10 mouse cellular contexts compared by ENCODE assay signal in the genomic region with DNA sequence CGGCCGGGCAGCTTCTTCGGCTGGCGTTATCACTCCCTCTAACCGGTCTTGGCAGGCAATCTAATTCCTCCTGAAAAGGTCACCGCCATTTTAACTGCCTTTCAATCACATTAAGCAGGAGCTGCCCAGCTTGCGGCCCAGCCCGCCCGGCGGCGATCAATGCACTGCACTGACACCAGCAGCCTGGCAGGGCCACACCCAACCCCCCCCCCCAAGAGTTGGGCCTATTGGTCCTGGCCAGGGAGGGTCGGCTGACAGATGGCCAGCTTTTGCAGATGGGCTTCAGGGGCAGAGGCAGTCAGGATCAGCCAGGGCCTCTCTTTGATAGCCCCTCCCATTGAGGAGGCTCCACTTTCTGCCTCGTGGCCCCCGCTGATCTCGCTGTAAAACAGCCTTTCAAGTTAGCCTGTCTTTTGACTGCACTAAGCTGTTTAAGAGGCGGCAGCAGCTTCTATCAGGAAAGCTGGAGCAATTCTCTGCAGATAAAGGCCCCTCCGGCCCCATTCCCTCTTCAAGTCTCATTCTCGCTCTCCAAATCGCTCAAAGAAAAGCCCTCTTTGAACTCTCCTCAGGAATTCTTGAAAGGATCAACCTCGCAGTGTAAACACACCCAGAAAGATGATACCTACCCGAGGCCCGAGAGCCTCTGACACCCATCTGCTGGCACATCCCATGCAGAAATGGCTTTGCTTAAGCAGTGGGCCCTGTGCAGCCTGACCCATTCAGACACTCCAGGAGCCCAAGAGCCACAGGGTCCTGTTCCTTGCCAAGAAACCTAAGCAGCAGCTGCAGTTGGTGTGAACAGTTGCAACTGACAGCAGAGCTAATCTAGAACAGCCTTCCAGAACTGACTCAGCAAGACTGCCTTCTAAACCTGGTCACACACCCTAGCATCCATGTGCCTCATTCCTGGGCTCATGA. TPM values are rescaled to one million over a fixed set of nuclear protein-coding genes. Genes with fewer than 3 reads are reported as not detected.
DNase-seq lines count a peak whose midpoint lies in the region; ATAC-seq lines count a peak whose summit lies in the region.
"Had no signal": no experiment of that assay in that cellular context is flagged by ENCODE, and none has a peak within 500 bp of the region (broad histone marks: within the 10 kb centered on the region; RNA-seq: fewer than 3 reads in every experiment).

No protein-coding gene starts in this region.

- no peak overlapping the region for H3K4me2 ChIP-seq in lung, embryonic 15.5 days
- peak overlapping the region; percentile 0; the same call in 1 of the 2 replicates for H3K4me2 ChIP-seq in forebrain, embryonic 13.5 days

- H3K27ac ChIP-seq in lung, embryonic 15.5 days = peak overlapping the region; percentile 19; the same call in 1 of the 2 replicates
- H3K27ac ChIP-seq in forebrain, embryonic 13.5 days = peak overlapping the region; percentile 66

- peak; percentile 13; the same call in 1 of the 2 replicates for ATAC-seq in lung, embryonic 15.5 days (ENCODE audit: borderline replicate concordance, extremely low read depth, low FRiP score, low TSS enrichment)
- peak; percentile 57 for ATAC-seq in forebrain, embryonic 13.5 days

- no peak overlapping the region for H3K4me3 ChIP-seq in lung, embryonic 15.5 days
- no peak overlapping the region for H3K4me3 ChIP-seq in forebrain, embryonic 13.5 days
- H3K4me3 ChIP-seq: megakaryocyte, embryonic 14.5 days had no signal

- peaks cover 54% of the 10 kb centered on the region for H3K36me3 ChIP-seq in lung, embryonic 15.5 days
- H3K36me3 ChIP-seq in forebrain, embryonic 13.5 days (ENCODE audit: poor library complexity, severe bottlenecking) = peaks cover 92% of the 10 kb centered on the region

- H3K9me3 ChIP-seq in lung, embryonic 15.5 days = no peaks in the 10 kb centered on the region
- no peaks in the 10 kb centered on the region for H3K9me3 ChIP-seq in forebrain, embryonic 13.5 days (replicated peaks)
- H3K9me3 ChIP-seq: megakaryocyte, embryonic 14.5 days had no signal

- H3K27me3 ChIP-seq in lung, embryonic 15.5 days = no peaks in the 10 kb centered on the region
- H3K27me3 ChIP-seq in forebrain, embryonic 13.5 days = no peaks in the 10 kb centered on the region
- H3K27me3 ChIP-seq: megakaryocyte, embryonic 14.5 days had no signal

- peaks cover 37% of the 10 kb centered on the region for H3K4me1 ChIP-seq in lung, embryonic 15.5 days
- H3K4me1 ChIP-seq in forebrain, embryonic 13.5 days = peaks cover 66% of the 10 kb centered on the region

- no peak overlapping the region for H3K9ac ChIP-seq in lung, embryonic 15.5 days
- H3K9ac ChIP-seq in forebrain, embryonic 13.5 days = peak overlapping the region; percentile 3

- no peak for DNase-seq in lung, postnatal 14 days
- peak; percentile 76 for DNase-seq in mesoderm, embryonic 11.5 days (ENCODE audit: low read depth, low spot score)
- no peak for DNase-seq in layer of hippocampus, postnatal 10 days (ENCODE audit: low spot score in 2 of 2)
- DNase-seq in left cerebral cortex, adult 11 months (ENCODE audit: low spot score) = no peak
- no peak for DNase-seq in lung, adult 18-20 months
- DNase-seq: thymus, postnatal 14 days had no signal

- WGBS in lung, embryonic 15.5 days = 31% methylated on average over 22 of the region's 22 CpGs
- WGBS in forebrain, embryonic 13.5 days = 10% methylated on average over 22 of the region's 22 CpGs

RNA-seq across cellular contexts. Expression of gene Armh1, which starts 31.6 kb away (rescaled TPM):
- 1.0 and 1.1 TPM in 2 replicates for polyA plus RNA-seq in lung, embryonic 15.5 days (2015; fragmentation: Nextera tagmentation; extraction: Ambion mirVana)
- 0.38 and 0.65 TPM in 2 replicates for polyA plus RNA-seq in forebrain, embryonic 13.5 days (2015; fragmentation: Nextera tagmentation; extraction: Ambion mirVana)
- total RNA-seq in layer of hippocampus, postnatal 10 days (2021) = 1 to 10 TPM; 2.3 to 3.7 TPM
- total RNA-seq: gastrocnemius, adult 8-10 months had no signal

RNA-seq across cellular contexts. Expression of gene Tmem53, which starts 31.8 kb away (rescaled TPM):
- polyA plus RNA-seq in lung, embryonic 15.5 days (2015; fragmentation: Nextera tagmentation; extraction: Ambion mirVana) = 17.6 and 18.6 TPM in 2 replicates
- 6.7 and 6.9 TPM in 2 replicates for polyA plus RNA-seq in forebrain, embryonic 13.5 days (2015; fragmentation: Nextera tagmentation; extraction: Ambion mirVana)
- total RNA-seq in layer of hippocampus, postnatal 10 days (2021) = 1 to 10 TPM; 5.0 to 6.2 TPM
